Mouse (Mus musculus): ENCODE data around the gene Sntb2. TPM values are rescaled to one million over a fixed set of nuclear protein-coding genes. Genes with fewer than 3 reads are reported as not detected.

Sntb2 gene
- total and polyA plus RNA-seq, 3 experiments = 0.86 to 2.3 (median 1.3) TPM

GRCm38 (mm10) chr8:106964573-106964972, 29.0 kb downstream of the Sntb2 start:
- peaks cover 2 to 11% of the 10 kb centered on the region in 2 experiments; a peak in 2 of 4 replicates for H3K4me1 ChIP-seq (ENCODE audit: control insufficient read depth in 1 of 2, insufficient read depth in 2 of 2)
- no peak overlapping the region; the same call in 1 of the 2 replicates for H3K9ac ChIP-seq (ENCODE audit: insufficient read depth, low read depth)
- no peaks in the 10 kb centered on the region for H3K79me2 ChIP-seq (replicated peaks; ENCODE audit: control insufficient read depth, extremely low read depth, insufficient read depth, poor library complexity, severe bottlenecking)
- H3K27ac ChIP-seq (ENCODE audit: insufficient read depth, low read depth) = no peak overlapping the region
- dilution Hi-C loops (cut with MboI; ENCODE audit: extremely low pct_ligation_motif_present, extremely low pct_unique_long_range_greater_than_20kb, low sequenced_read_pairs) = no loop called here
- H3K36me3 ChIP-seq (replicated peaks in 1 of 2; ENCODE audit: control insufficient read depth in 1 of 2, insufficient read depth in 1 of 2, low read length in 1 of 2) = no peaks in the 10 kb centered on the region
- no peak overlapping the region for H3K4me3 ChIP-seq (replicated peaks in 1 of 3; ENCODE audit: low read depth in 2 of 3, low read length in 2 of 3, poor library complexity in 1 of 3)
- peak; percentile 12 for DNase-seq (ENCODE audit: extremely low read depth)
- in situ Hi-C loops (cut with MboI; ENCODE audit: low pct_ligation_motif_present, low pct_unique_long_range_greater_than_20kb, low sequenced_read_pairs) = no loop called here
- TF ChIP-seq TBP (conservative IDR thresholded peaks at IDR 0.05; ENCODE audit: low read depth, low read length) (no peak), ZNF384 (IDR thresholded peaks at IDR 0.05; ENCODE audit: low read depth, low read length) (peak; percentile 59)
- H3K4me2 ChIP-seq (ENCODE audit: insufficient read depth, low read depth, poor library complexity, severe bottlenecking) = 0 out of 2 replicates have a peak overlapping the region, but pooled peaks have one; percentile 9
- no peaks in the 10 kb centered on the region for H3K27me3 ChIP-seq (replicated peaks)
- H3K9me3 ChIP-seq (replicated peaks; ENCODE audit: low read length) = no peaks in the 10 kb centered on the region

- H3K4me2 ChIP-seq (ENCODE audit: insufficient read depth, low read depth, poor library complexity, severe bottlenecking) = no peak overlapping the region
- H3K9ac ChIP-seq (ENCODE audit: insufficient read depth, low read depth) = no peak overlapping the region
- no peaks in the 10 kb centered on the region for H3K36me3 ChIP-seq (replicated peaks in 1 of 2; ENCODE audit: control insufficient read depth in 1 of 2, insufficient read depth in 1 of 2, low read length in 1 of 2)
- no peaks in the 10 kb centered on the region for H3K79me2 ChIP-seq (replicated peaks; ENCODE audit: control insufficient read depth, extremely low read depth, insufficient read depth, poor library complexity, severe bottlenecking)
- no peaks in the 10 kb centered on the region for H3K9me3 ChIP-seq (replicated peaks; ENCODE audit: low read length)
- TF ChIP-seq MAFK (IDR thresholded peaks at IDR 0.05; ENCODE audit: insufficient replicate concordance, low read length) (no peak), ZKSCAN1 (IDR thresholded peaks at IDR 0.05; ENCODE audit: borderline replicate concordance, low read depth, low read length) (no peak), JUND (conservative IDR thresholded peaks at IDR 0.05; ENCODE audit: low read depth, low read length) (no peak), SIN3A (IDR thresholded peaks at IDR 0.05; ENCODE audit: low read length) (no peak), POLR2AphosphoS2 (IDR thresholded peaks at IDR 0.05; ENCODE audit: low read depth, low read length) (no peak), MAX (IDR thresholded peaks at IDR 0.05; ENCODE audit: low read length) (no peak), CTCF (conservative IDR thresholded peaks at IDR 0.05 in 1 of 2, IDR thresholded peaks at IDR 0.05 in 1 of 2; ENCODE audit: low read depth in 2 of 2, low read length in 2 of 2) (no peak), USF1 (IDR thresholded peaks at IDR 0.05; ENCODE audit: low read depth, low read length) (no peak), ZMIZ1 (IDR thresholded peaks at IDR 0.05; ENCODE audit: low read depth, low read length) (no peak), HCFC1 (IDR thresholded peaks at IDR 0.05; ENCODE audit: low read depth, low read length) (no peak), TBP (conservative IDR thresholded peaks at IDR 0.05; ENCODE audit: low read depth, low read length) (no peak), CHD1 (IDR thresholded peaks at IDR 0.05; ENCODE audit: low read depth, low read length) (no peak), E2F4 (IDR thresholded peaks at IDR 0.05; ENCODE audit: insufficient replicate concordance, low read depth, low read length) (no peak), ZC3H11A (IDR thresholded peaks at IDR 0.05; ENCODE audit: low read depth, low read length) (no peak)
- H3K27ac ChIP-seq (ENCODE audit: insufficient read depth, low read depth) = no peak overlapping the region
- H3K27me3 ChIP-seq (replicated peaks) = no peaks in the 10 kb centered on the region
- DNase-seq (ENCODE audit: extremely low read depth) = no peak
- dilution Hi-C loops (cut with MboI; ENCODE audit: extremely low pct_ligation_motif_present, extremely low pct_unique_long_range_greater_than_20kb, low sequenced_read_pairs) = no loop called here
- in situ Hi-C loops (cut with MboI; ENCODE audit: low pct_ligation_motif_present, low pct_unique_long_range_greater_than_20kb, low sequenced_read_pairs) = no loop called here
- peaks cover 0 to 16% of the 10 kb centered on the region in 2 experiments; a peak in 2 of 4 replicates for H3K4me1 ChIP-seq (ENCODE audit: control insufficient read depth in 1 of 2, insufficient read depth in 2 of 2)
- H3K4me3 ChIP-seq (replicated peaks in 1 of 3; ENCODE audit: low read depth in 2 of 3, low read length in 2 of 3, poor library complexity in 1 of 3) = no peak overlapping the region
Measured at GRCm38 (mm10) chr8:106969964-106970363, 34.4 kb downstream of the Sntb2 start.

Measured in CH12.LX (cell line).